Mouse (Mus musculus) kidney, postnatal 36 days (tissue): ENCODE measurements at regions not wholly inside any gene's neighbourhood (a gene's known extent, or its start where the extent isn't known, plus 50 kb on each side); places are given as distances from the start of the nearest gene placed in this dataset.

Experiments used
- DNase-seq, 2 experiments: peaks; one replicate each; pipeline ENCODE4 v3.0.0; 2021 to 2022; ENCODE audit warnings: mixed read lengths in 2 of 2

GRCm38 (mm10) chr5:74943737-74944403 lies 100.7 kb downstream of the Chic2 start:
- peak; percentile 86 to 89 for DNase-seq

GRCm38 (mm10) chr5:74941426-74941825 lies 103.1 kb downstream of the Chic2 start:
- DNase-seq: peak in 1 of 2 experiments; percentile 9

DNA sequence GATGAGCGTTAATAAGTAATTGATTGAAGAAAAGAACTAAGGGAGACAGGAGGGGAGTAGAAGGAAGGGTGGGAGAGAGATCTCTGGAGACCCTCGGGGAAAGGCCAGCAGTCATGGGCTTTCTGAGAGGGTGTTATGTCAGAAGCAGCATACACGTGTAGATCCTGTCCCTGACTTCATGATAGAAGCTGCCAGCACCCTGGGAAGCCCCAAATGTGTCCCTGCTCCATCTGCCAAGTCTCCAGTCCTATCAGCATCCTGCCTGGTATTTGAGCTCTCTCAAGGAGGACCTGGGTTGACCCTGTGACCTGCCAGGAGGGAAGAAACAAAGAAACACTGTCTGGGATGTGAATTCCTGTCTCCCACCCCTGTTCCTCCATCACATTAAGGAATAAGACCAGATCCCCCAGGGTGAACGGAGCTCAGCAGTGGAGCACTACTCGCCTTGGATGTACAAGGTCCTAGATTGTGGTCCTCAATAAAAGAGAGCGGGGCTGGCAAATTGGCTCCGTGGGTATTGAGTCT lies 107.1 kb downstream of the Chic2 start:
- no peak for DNase-seq

GRCm38 (mm10) chr5:74936087-74936486 lies 108.5 kb downstream of the Chic2 start:
- no peak for DNase-seq

DNA sequence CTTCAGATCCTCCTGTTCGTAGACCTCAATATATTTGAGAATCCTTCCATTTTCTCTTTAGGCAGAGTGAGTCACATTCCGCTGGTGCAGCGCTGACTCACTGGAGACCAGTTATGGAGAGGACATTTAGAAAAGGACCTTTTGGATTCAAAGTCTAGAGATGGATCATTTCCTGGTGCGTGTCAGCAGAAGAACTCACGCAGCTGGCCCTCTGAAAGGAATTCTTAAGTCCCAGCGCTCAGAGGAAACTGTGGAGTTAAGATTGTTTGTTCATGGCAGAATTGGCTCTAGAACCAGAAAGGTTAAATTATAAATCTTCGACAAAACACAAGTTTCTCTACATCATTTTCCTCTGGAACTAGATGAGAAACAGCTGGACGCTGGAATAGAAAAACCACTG lies 108.9 kb downstream of the Chic2 start:
- DNase-seq: peak; percentile 19 to 23

DNA sequence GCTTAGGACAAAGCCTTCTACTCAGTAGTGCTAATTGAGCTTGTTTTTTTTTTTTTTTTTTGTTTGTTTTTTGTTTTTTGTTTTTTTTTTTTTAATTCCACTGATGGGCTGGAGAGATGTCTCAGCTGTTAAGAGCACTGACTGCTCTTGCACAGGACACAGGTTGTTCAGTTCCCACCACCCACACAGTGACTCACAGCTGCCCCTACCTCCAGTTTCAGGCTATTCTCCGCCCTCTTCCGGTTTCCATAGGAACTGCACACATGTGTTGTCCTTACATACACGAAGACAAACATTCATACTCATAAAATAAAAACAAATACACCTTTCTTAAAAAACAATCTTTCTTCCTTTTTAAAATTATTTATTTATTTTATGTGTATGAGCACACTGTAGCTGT lies 111.3 kb downstream of the Chic2 start:
- DNase-seq: no peak

GRCm38 (mm10) chr5:74932206-74932605 lies 112.4 kb downstream of the Chic2 start:
- DNase-seq: peak in 1 of 2 experiments; percentile 13

GRCm38 (mm10) chr5:74931765-74932164 lies 112.8 kb downstream of the Chic2 start:
- DNase-seq: no peak

- DNase-seq: no peak
Measured at GRCm38 (mm10) chr5:74927543-74927942, 117.0 kb downstream of the Chic2 start.

- DNase-seq: no peak
Measured at GRCm38 (mm10) chr5:74925769-74926168, 118.8 kb downstream of the Chic2 start.

GRCm38 (mm10) chr5:74924031-74924533 lies 120.5 kb downstream of the Chic2 start:
- DNase-seq: no peak

DNA sequence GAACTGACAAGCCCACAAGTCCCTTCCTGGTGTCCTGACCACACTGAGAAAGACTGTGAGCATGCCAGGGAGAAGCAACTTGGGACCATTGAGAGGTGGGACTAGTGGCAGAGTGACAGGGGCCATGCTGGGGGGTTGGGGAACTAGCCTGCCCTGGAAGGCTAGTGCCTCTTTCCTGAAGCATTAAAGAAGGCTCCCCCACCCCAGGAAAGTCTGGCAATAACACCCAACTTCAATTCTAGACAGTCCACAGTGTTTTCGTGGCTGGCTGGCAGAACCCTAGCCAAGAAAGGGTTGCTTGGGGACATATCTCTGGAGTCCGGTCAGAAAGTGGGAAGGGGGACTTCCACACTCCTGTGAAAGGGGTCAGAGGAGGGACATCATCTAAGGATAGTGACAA lies 121.2 kb downstream of the Chic2 start:
- DNase-seq: no peak

- DNase-seq: no peak
Measured at GRCm38 (mm10) chr5:74922881-74923280, 121.7 kb downstream of the Chic2 start.

- DNase-seq: peak in 1 of 2 experiments; percentile 14
Measured at GRCm38 (mm10) chr5:74920939-74921338, 123.6 kb downstream of the Chic2 start.

DNA sequence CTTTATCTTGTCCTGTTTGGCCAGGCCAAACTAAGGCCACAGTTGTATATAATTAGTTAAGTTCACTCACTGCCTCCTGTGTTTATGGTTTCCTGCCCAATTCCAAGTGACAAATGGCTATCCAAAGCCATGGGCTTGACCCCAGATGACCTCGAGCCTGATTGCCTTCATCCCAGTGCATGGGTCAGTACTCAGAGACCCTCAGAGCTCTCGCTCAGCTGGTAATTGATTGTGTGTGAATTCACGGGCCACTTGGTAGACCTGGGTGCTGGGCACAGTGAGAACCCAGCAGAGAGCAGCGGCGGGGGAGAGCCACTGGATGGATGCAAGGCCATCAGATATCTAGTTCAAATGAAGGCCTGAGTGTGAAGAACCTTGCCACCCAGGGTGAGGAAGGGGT lies 124.1 kb downstream of the Chic2 start:
- DNase-seq: peak in 1 of 2 experiments; percentile 3

DNA sequence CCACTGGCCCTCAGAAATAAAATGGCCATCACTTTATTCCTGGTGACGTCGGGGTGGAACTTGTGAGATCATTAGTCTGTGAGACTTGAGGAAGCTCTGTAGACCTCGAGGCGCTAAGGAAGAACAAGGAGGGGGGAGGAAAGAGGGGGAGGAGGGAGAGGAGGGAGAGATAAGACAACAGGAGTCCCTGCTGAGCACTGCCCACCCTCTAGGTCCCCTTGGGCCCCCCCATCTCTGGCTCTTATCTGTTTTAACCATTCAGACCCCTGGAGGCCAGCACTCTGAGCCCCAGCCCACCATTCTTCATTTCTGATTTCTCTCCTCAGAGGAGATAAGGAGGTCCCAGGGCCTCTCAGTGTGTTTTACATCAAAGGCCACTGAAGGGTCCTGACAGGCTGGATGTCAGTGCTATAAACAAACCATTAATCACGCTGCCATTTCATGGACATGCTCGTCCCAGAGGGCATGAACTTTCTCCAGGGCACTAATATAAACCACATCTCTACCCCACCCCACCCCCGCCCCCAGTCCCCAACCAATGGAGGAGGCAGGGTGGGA lies 139.0 kb downstream of the Chic2 start:
- DNase-seq: no peak

DNA sequence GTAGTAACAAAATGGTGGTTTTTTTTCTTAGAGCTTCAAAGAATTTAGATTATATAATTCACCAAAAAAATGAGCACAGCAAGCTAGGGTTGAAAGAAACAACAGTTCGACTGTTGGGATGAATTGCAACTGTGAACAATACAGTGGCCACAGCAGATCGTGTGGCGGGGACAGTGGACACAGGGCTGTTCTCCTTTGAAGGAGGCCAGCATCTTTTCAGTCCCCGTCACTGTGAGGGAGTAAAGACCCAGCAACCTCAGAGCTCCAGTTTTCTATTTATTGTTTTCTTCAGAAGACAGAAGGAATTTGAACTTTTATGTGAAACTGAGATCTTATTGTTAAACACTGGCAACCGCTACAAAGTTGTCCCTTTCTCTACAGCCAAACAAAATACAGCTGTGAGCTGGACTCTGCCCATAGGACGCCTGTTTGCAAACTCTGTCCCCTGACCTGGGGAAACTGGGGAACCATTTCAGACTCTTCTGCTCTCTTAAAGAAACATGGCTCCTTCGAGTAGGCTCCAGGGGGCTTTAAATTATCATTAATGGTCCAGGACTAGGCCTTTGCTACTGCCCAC lies 139.6 kb downstream of the Chic2 start:
- peak in 1 of 2 experiments; percentile 25 for DNase-seq

DNA sequence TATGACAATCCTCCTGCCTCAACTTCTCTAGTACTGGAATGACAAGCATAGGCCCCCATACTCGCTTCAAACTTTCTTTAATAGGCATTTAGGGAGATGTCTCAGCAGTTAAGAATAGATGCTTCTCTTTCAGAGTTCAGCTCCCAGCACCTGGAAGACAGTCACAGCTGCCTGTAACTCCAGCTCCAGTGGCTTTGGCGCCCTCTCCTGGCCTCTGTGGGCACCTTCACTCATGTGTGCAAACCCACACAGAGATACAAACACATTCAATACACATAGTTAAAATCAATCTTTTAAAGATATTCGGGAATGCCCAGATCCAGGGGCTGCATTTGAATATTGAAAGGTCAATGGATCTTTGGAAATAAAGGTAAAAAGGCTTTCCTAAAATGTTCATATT lies 140.2 kb downstream of the Chic2 start:
- peak in 1 of 2 experiments; percentile 34 for DNase-seq

DNA sequence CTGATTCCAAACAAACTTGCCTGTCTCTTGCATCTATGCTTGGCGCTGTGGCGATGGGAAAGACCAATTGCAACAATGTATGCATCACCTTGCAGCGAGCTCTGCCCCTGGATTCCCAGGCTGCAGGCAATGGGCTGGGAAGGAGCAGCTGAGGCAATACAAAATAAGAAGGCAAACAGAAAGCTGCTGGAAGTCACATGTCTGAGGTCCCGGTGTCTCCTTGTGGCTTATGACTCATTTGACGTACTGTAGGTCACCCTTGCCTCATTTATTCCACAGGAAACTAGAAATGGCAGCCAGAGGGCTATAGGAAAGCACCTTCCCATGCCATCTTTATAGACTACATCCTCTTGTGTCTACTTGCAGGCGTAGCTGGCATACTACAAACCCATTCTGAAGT lies 140.9 kb downstream of the Chic2 start:
- DNase-seq: no peak

DNA sequence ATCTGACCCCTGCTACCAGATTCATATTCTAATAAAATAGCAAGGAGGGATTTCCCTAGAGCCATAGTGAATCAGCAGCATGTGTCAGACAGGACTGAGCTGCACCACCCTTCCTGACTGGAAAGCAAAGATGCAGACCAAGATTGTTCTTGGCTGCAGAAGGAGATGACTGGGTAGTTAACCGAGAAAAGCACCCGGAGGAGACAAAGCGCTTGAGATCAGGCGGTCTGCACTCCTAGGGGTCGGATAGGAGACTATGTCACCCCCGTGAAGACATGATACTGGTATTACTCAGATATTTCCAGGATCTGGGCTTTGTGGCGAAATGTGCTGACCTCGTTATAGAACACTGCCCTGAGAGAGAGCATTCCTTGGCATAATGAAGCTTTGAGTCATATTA lies 147.4 kb downstream of the Chic2 start:
- no peak for DNase-seq

DNA sequence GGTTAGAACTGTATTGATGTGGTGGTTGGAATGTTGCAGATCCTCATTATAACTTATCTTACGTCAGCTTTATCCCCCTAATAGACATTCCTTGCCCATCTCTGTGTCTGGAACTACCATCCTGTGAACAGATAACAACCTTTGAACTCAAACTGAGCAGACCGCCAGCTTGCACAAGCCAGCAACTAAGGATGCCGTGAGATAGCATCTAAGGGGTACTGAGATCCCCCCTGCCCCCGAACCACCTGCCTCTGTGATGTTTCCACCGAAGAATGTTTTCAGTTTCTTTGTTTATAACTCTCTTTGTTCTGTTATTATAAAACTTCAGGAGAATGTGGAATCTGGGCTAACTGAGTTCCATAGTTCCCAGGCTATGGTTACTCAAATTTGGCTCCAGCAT lies 151.3 kb downstream of the Chic2 start:
- no peak for DNase-seq

DNA sequence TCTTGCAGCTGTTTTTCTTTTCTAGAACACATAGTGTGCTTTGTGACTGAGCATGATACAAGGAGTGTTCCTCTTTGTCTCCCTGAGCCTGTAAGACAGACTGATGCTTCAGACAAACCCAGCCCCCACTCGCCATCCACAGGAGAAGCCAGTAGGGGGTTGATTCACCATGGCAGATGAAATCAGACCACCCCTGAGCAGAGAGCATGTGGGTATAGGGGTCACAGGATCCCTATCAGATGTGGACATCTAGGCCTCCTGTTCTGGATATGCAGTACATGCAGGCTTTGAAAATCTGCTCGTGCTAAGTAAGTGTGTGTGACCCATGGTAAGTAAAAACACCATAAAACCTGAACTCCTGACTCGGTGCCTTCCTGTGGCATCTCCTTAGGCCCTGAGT lies 153.0 kb downstream of the Chic2 start:
- no peak for DNase-seq

- no peak for DNase-seq
Measured at GRCm38 (mm10) chr5:74888934-74889333, 155.6 kb downstream of the Chic2 start.

- DNase-seq: no peak
Measured at GRCm38 (mm10) chr5:74885958-74886357, 158.6 kb downstream of the Chic2 start.
